Mouse (Mus musculus) heart, embryonic 11.5 days (tissue): ENCODE results near the gene Npy1r. TPM values are rescaled to one million over a fixed set of nuclear protein-coding genes. Genes with fewer than 3 reads are reported as not detected.

Experiments used
- ATAC-seq: fragments of 200-750 bp; cut with Nextera tagmentation; replicated peaks from 2 replicates; pipeline ENCODE4 v1.8.0; 2017; ENCODE audit warnings: moderate library complexity; ENCODE audit not compliant: insufficient number of reproducible peaks, low FRiP score, low TSS enrichment
- H3K27ac ChIP-seq: fragments of 300-500 bp; sonication (generic); 2 replicates; pipeline ENCODE4 v1.5.1; 2014; ENCODE audit warnings: mild to moderate bottlenecking, low read depth, low read length
- H3K27me3 ChIP-seq: fragments of 300-500 bp; sonication (generic); 2 replicates; pipeline ENCODE4 v1.6.1; 2014; ENCODE audit warnings: mild to moderate bottlenecking, low read length, mixed read lengths; ENCODE audit not compliant: control insufficient read depth, insufficient read depth
- H3K36me3 ChIP-seq: fragments of 300-500 bp; sonication (generic); 2 replicates; pipeline ENCODE4 v1.6.1; 2014; ENCODE audit warnings: mild to moderate bottlenecking, low read length, moderate library complexity, mixed read lengths; ENCODE audit not compliant: control insufficient read depth, insufficient read depth
- H3K4me1 ChIP-seq: fragments of 300-500 bp; sonication (generic); 2 replicates; pipeline ENCODE4 v1.6.1; 2014; ENCODE audit warnings: low read length; ENCODE audit not compliant: control insufficient read depth, insufficient read depth
- H3K4me2 ChIP-seq: fragments of 300-500 bp; sonication (generic); 2 replicates; pipeline ENCODE4 v1.6.1; 2014; ENCODE audit warnings: mild to moderate bottlenecking, moderate library complexity
- H3K4me3 ChIP-seq: fragments of 300-500 bp; sonication (generic); 2 replicates; pipeline ENCODE4 v1.5.1; 2014; ENCODE audit warnings: low read depth, low read length
- H3K9ac ChIP-seq: fragments of 300-500 bp; sonication (generic); 2 replicates; pipeline ENCODE4 v1.6.1; 2014; ENCODE audit warnings: mild to moderate bottlenecking, low read depth, low read length, moderate library complexity
- H3K9me3 ChIP-seq: fragments of 300-500 bp; sonication (generic); replicated peaks from 2 replicates; pipeline ENCODE4 v1.6.1; 2016; ENCODE audit warnings: low read length; ENCODE audit not compliant: control insufficient read depth
- WGBS: fragments of 180-500 bp; shearing (Covaris S2); extraction: QIAGEN DNeasy Blood & Tissue Kit; methylation state at CpG from one replicate; pipeline ENCODE4 v1.1.7; 2014; ENCODE audit not compliant: insufficient replicate concordance; 5-methylcytosine and 5-hydroxymethylcytosine counted together
- polyA plus RNA-seq: library from polyadenylated mRNA; unstranded; fragments of >200 nt; fragmentation: Nextera tagmentation; extraction: Ambion mirVana; gene quantifications from 2 replicates; pipeline ENCODE4 v1.2.1, GENCODE M21; 2014

Npy1r gene
- polyA plus RNA-seq, 1 experiment from 2014 or later: 1.6 TPM

DNA sequence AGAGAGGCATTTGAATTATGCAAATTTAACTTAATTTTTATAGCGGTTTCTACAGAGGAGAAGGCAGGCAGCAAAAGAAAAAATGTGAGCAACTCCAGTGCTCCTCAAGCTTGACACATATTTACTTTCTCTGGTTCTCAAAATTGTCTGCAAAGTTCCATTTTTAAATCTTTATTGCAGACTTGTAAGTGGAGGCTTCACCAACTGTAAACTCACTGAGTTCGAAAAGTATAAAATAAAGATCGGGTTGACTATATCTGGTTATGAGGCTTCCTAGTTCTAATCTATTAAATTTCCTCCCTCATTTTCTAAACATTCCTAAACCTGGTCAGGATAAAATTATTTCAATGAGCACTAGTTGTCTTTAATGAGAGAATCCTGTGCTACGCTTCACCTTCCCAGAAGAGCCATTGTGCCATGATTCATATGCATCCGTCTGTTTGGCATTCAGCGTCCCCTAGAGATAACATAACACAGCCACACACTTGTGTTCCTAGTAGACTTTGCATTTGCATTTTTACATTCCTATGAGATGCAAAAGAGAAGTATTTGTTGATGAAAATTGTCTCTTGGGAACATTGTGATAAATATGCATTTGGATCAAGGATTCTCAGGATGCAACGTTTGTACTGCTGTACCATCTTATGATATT is 17.5 kb downstream of the Npy1r start:
- Histone ChIP-seq H3K27ac (no peak overlapping the region), H3K4me3 (no peak overlapping the region), H3K9me3 (no peaks in the 10 kb centered on the region), H3K36me3 (no peaks in the 10 kb centered on the region), H3K4me1 (no peaks in the 10 kb centered on the region), H3K27me3 (no peaks in the 10 kb centered on the region), H3K9ac (no peak overlapping the region), H3K4me2 (no peak overlapping the region)
- no peak for ATAC-seq
- WGBS: 82% methylated on average over 7 of the region's 7 CpGs

- no peaks in the 10 kb centered on the region for H3K27me3 ChIP-seq
These were observed 25.8 kb downstream of the Npy1r start for GRCm38 (mm10) chr8:66722835-66723234.

DNA sequence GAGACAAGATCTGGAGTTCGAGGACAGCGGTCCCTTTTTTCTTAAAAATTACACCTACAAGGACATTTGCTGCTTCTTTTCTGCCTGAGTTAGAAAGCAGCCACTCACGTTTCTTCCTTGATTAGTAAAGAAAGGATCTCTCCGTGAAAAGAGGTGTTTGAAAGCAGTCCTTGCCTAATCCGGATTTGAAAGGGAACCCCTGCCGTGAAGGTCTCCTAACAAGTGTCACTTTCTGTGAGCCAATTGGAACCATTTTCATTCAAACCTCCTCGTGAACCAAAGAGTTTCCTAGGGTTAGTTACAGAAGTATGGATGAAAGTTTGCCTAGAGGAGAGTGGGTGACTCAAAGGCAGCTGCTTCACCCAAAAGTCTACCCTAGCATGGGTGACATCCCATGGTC is 32.5 kb downstream of the Npy1r start:
- Histone ChIP-seq H3K27ac (no peak overlapping the region), H3K4me3 (no peak overlapping the region), H3K4me1 (no peaks in the 10 kb centered on the region), H3K27me3 (no peaks in the 10 kb centered on the region), H3K9me3 (no peaks in the 10 kb centered on the region), H3K36me3 (no peaks in the 10 kb centered on the region), H3K9ac (no peak overlapping the region), H3K4me2 (no peak overlapping the region)
- ATAC-seq: no peak
- WGBS: 36% methylated on average over 7 of the region's 7 CpGs

More at GRCm38 (mm10) chr8:66722835-66723234, 25.8 kb downstream of the Npy1r start:
- Histone ChIP-seq H3K36me3 (no peaks in the 10 kb centered on the region), H3K4me3 (no peak overlapping the region), H3K4me2 (no peak overlapping the region), H3K4me1 (no peaks in the 10 kb centered on the region), H3K9ac (no peak overlapping the region), H3K27ac (no peak overlapping the region), H3K9me3 (no peaks in the 10 kb centered on the region)
- WGBS: 75% methylated on average over 2 of the region's 2 CpGs
- ATAC-seq: no peak

GRCm38 (mm10) chr8:66731957-66732356 is 35.0 kb downstream of the Npy1r start:
- Histone ChIP-seq H3K36me3 (no peaks in the 10 kb centered on the region), H3K27me3 (no peaks in the 10 kb centered on the region), H3K9ac (no peak overlapping the region), H3K9me3 (no peaks in the 10 kb centered on the region), H3K27ac (no peak overlapping the region), H3K4me2 (no peak overlapping the region), H3K4me3 (no peak overlapping the region), H3K4me1 (no peaks in the 10 kb centered on the region)
- no peak for ATAC-seq
- WGBS: 51% methylated on average over 5 of the region's 5 CpGs

GRCm38 (mm10) chr8:66742359-66742758 is 45.4 kb downstream of the Npy1r start:
- ATAC-seq: no peak
- WGBS: 63% methylated on average over 1 of the region's 1 CpGs

GRCm38 (mm10) chr8:66745612-66746011 is 48.6 kb downstream of the Npy1r start:
- 75% methylated on average over 3 of the region's 3 CpGs for WGBS
- Histone ChIP-seq H3K4me2 (no peak overlapping the region), H3K27ac (no peak overlapping the region), H3K4me3 (no peak overlapping the region), H3K4me1 (no peaks in the 10 kb centered on the region), H3K27me3 (no peaks in the 10 kb centered on the region), H3K9ac (no peak overlapping the region), H3K36me3 (no peaks in the 10 kb centered on the region), H3K9me3 (no peaks in the 10 kb centered on the region)
- no peak for ATAC-seq

More at GRCm38 (mm10) chr8:66742359-66742758, 45.4 kb downstream of the Npy1r start:
- Histone ChIP-seq H3K4me1 (no peaks in the 10 kb centered on the region), H3K9me3 (no peaks in the 10 kb centered on the region), H3K27me3 (no peaks in the 10 kb centered on the region), H3K9ac (no peak overlapping the region), H3K27ac (no peak overlapping the region), H3K4me3 (no peak overlapping the region), H3K4me2 (no peak overlapping the region), H3K36me3 (no peaks in the 10 kb centered on the region)

- Histone ChIP-seq H3K9ac (no peak overlapping the region), H3K4me3 (no peak overlapping the region), H3K27me3 (no peaks in the 10 kb centered on the region), H3K27ac (no peak overlapping the region), H3K36me3 (no peaks in the 10 kb centered on the region), H3K9me3 (no peaks in the 10 kb centered on the region), H3K4me2 (no peak overlapping the region), H3K4me1 (no peaks in the 10 kb centered on the region)
- ATAC-seq: no peak
- 66% methylated on average over 2 of the region's 2 CpGs for WGBS
These were observed 54.6 kb downstream of the Npy1r start for GRCm38 (mm10) chr8:66751621-66752020.

GRCm38 (mm10) chr8:66756161-66756560 is 59.2 kb downstream of the Npy1r start:
- no peaks in the 10 kb centered on the region for H3K9me3 ChIP-seq
- H3K4me2 ChIP-seq: no peak overlapping the region
- no peak overlapping the region for H3K27ac ChIP-seq
- H3K27me3 ChIP-seq: no peaks in the 10 kb centered on the region
- no peaks in the 10 kb centered on the region for H3K36me3 ChIP-seq
- H3K4me1 ChIP-seq: 0 out of 2 replicates have a peak, but pooled peaks cover 2% of the 10 kb centered on the region
- no peak overlapping the region for H3K9ac ChIP-seq
- 95% methylated on average over 2 of the region's 2 CpGs for WGBS
- no peak overlapping the region for H3K4me3 ChIP-seq
- no peak for ATAC-seq
